Mouse (Mus musculus): ENCODE data around the gene Dnmt1.

DNA sequence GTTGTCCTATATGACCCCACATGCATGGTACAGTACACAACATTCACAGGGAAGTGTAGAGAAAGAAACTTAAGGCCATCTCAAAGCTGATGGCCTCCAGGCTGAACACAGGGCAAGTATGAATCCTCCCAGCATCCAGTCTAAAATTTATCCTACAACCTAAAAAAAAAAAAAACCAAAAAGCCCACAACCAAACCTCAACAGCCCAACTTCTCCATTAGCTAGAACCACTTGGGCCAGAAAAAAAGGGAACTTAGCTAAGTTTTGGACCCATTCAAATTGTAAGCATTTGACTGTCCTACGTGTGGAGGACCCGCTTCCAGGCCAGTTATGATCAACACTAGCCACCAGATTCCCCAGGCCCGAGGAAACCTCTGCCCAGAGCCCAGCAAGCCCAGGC, 36.4 kb downstream of the Dnmt1 start:
- TF ChIP-seq CTCF (IDR thresholded peaks at IDR 0.05; ENCODE audit: low read depth, low read length) (no peak), GATA1 (IDR thresholded peaks at IDR 0.05; ENCODE audit: borderline replicate concordance, low read length) (no peak), TAL1 (conservative IDR thresholded peaks at IDR 0.05; ENCODE audit: low read depth, low read length) (no peak)

Measured in G1E (cell line).